In genomic region chr12:80789276-80789675, GRCm38 (mm10) we compare ENCODE assay signal across 14 mouse cellular contexts. TPM values are rescaled to one million over a fixed set of nuclear protein-coding genes. Genes with fewer than 3 reads are reported as not detected.
DNase-seq lines count a peak whose midpoint lies in the region; ATAC-seq and TF ChIP-seq lines count a peak whose summit lies in the region.
"Not testable (repeated sequence)": the region's sequence is repeated elsewhere in the genome, so short reads cannot be mapped to it uniquely, and the experiment has no call there.
"Had no signal": no experiment of that assay in that cellular context is flagged by ENCODE, and none has a peak within 500 bp of the region (broad histone marks: within the 10 kb centered on the region; RNA-seq: fewer than 3 reads in every experiment).

No protein-coding gene starts in this region.

- peak overlapping the region in 1 of 2 experiments; percentile 56; a peak in 2 of 4 replicates for H3K4me3 ChIP-seq in MEL (ENCODE audit: control insufficient read depth in 1 of 2, insufficient read depth in 1 of 2, low read depth in 2 of 2, low read length in 2 of 2)
- H3K4me3 ChIP-seq in forebrain, postnatal 0 days (ENCODE audit: low read depth, low read length); heart, embryonic 11.5 days (ENCODE audit: low read depth, low read length); hindbrain, embryonic 14.5 days (replicated peaks; ENCODE audit: low read length); liver, embryonic 13.5 days (replicated peaks); liver, embryonic 16.5 days (ENCODE audit: low read depth, low read length); midbrain, embryonic 15.5 days; neural tube, embryonic 13.5 days: not testable (repeated sequence)

- ATAC-seq in forebrain, postnatal 0 days; heart, embryonic 11.5 days (replicated peaks; ENCODE audit: insufficient number of reproducible peaks, low FRiP score, low TSS enrichment); hindbrain, embryonic 14.5 days (ENCODE audit: low FRiP score); liver, embryonic 13.5 days (ENCODE audit: low read depth); liver, embryonic 16.5 days (ENCODE audit: low read depth); midbrain, embryonic 15.5 days (replicated peaks); neural tube, embryonic 13.5 days (ENCODE audit: low read depth): not testable (repeated sequence)

- TF ChIP-seq CTCF in MEL (IDR thresholded peaks at IDR 0.05 in 2 of 3, conservative IDR thresholded peaks at IDR 0.05 in 1 of 3; ENCODE audit: control insufficient read depth in 1 of 3, insufficient read depth in 1 of 3, low read depth in 2 of 3, low read length in 3 of 3, poor library complexity in 1 of 3, severe bottlenecking in 1 of 3); forebrain, postnatal 0 days (IDR thresholded peaks at IDR 0.05; ENCODE audit: low read depth): not testable (repeated sequence)

- not testable (repeated sequence) for TF ChIP-seq POLR2A in MEL (IDR thresholded peaks at IDR 0.05; ENCODE audit: control insufficient read depth in 1 of 2, insufficient read depth in 1 of 2, low read depth in 1 of 2, low read length in 2 of 2, poor library complexity in 1 of 2)

- WGBS in forebrain, postnatal 0 days: 88% methylated on average over 4 of the region's 4 CpGs
- 79% methylated on average over 4 of the region's 4 CpGs for WGBS in heart, embryonic 11.5 days (ENCODE audit: insufficient replicate concordance)
- WGBS in hindbrain, embryonic 14.5 days: 88% methylated on average over 4 of the region's 4 CpGs
- 64% methylated on average over 4 of the region's 4 CpGs for WGBS in liver, embryonic 13.5 days (ENCODE audit: insufficient replicate concordance)
- whole genome bisulfite sequencing in liver, embryonic 16.5 days (ENCODE audit: insufficient replicate concordance): 62% methylated on average over 4 of the region's 4 CpGs
- 84% methylated on average over 4 of the region's 4 CpGs for WGBS in midbrain, embryonic 15.5 days
- WGBS in neural tube, embryonic 13.5 days: 84% methylated on average over 4 of the region's 4 CpGs

- H3K27ac ChIP-seq in MEL (ENCODE audit: control insufficient read depth, low read depth, low read length): peak overlapping the region; percentile 97
- H3K27ac ChIP-seq in forebrain, postnatal 0 days (ENCODE audit: low read depth, low read length); heart, embryonic 11.5 days (ENCODE audit: low read depth, low read length); hindbrain, embryonic 14.5 days; neural tube, embryonic 13.5 days (replicated peaks): not testable (repeated sequence)
- peak overlapping the region; percentile 92 for H3K27ac ChIP-seq in liver, embryonic 13.5 days
- peak overlapping the region; percentile 91 for H3K27ac ChIP-seq in liver, embryonic 16.5 days (ENCODE audit: low read length)
- peak overlapping the region; percentile 99; the same call in 1 of the 2 replicates for H3K27ac ChIP-seq in midbrain, embryonic 15.5 days

- H3K36me3 ChIP-seq in MEL (ENCODE audit: control insufficient read depth in 1 of 2, insufficient read depth in 2 of 2, low read length in 2 of 2): peaks cover 0 to 49% of the 10 kb centered on the region in 2 experiments; a peak in 3 of 4 replicates
- H3K36me3 ChIP-seq in forebrain, postnatal 0 days (ENCODE audit: insufficient read depth); heart, embryonic 11.5 days (ENCODE audit: control insufficient read depth, insufficient read depth, low read length); hindbrain, embryonic 14.5 days (replicated peaks; ENCODE audit: control insufficient read depth, insufficient read depth); liver, embryonic 13.5 days; liver, embryonic 16.5 days (ENCODE audit: control insufficient read depth, insufficient read depth); midbrain, embryonic 15.5 days (replicated peaks); neural tube, embryonic 13.5 days: not testable (repeated sequence)

- not testable (repeated sequence) for TF ChIP-seq EP300 in MEL (IDR thresholded peaks at IDR 0.05; ENCODE audit: low read depth in 1 of 2, low read length in 2 of 2)

- not testable (repeated sequence) for H3K27me3 ChIP-seq in MEL (ENCODE audit: control insufficient read depth in 1 of 2, insufficient read depth in 2 of 2, low read length in 2 of 2); forebrain, postnatal 0 days (ENCODE audit: insufficient read depth, low read length); heart, embryonic 11.5 days (ENCODE audit: control insufficient read depth, insufficient read depth, low read length); hindbrain, embryonic 14.5 days (ENCODE audit: control insufficient read depth, insufficient read depth, low read length); liver, embryonic 13.5 days; liver, embryonic 16.5 days (ENCODE audit: control insufficient read depth, insufficient read depth, low read depth, low read length); midbrain, embryonic 15.5 days (replicated peaks); neural tube, embryonic 13.5 days

- H3K4me1 ChIP-seq in MEL (ENCODE audit: control insufficient read depth in 1 of 2, insufficient read depth in 2 of 2, low read length in 2 of 2): peaks cover 19 to 60% of the 10 kb centered on the region in 2 experiments
- H3K4me1 ChIP-seq in forebrain, postnatal 0 days (ENCODE audit: insufficient read depth): not testable (repeated sequence)
- peaks cover 21% of the 10 kb centered on the region for H3K4me1 ChIP-seq in heart, embryonic 11.5 days (ENCODE audit: control insufficient read depth, insufficient read depth, low read length)
- H3K4me1 ChIP-seq in hindbrain, embryonic 14.5 days (replicated peaks; ENCODE audit: control insufficient read depth, insufficient read depth, low read length): peaks cover 20% of the 10 kb centered on the region
- peaks cover 79% of the 10 kb centered on the region for H3K4me1 ChIP-seq in liver, embryonic 13.5 days (replicated peaks)
- peaks cover 61% of the 10 kb centered on the region for H3K4me1 ChIP-seq in liver, embryonic 16.5 days (ENCODE audit: control insufficient read depth, low read depth, low read length)
- H3K4me1 ChIP-seq in midbrain, embryonic 15.5 days: peaks cover 23% of the 10 kb centered on the region
- peaks cover 25% of the 10 kb centered on the region for H3K4me1 ChIP-seq in neural tube, embryonic 13.5 days (replicated peaks)

- not testable (repeated sequence) for H3K9me3 ChIP-seq in MEL (replicated peaks; ENCODE audit: insufficient read depth, low read length); forebrain, postnatal 0 days (ENCODE audit: low read length); heart, embryonic 11.5 days (replicated peaks; ENCODE audit: control insufficient read depth, low read length); hindbrain, embryonic 14.5 days (ENCODE audit: control insufficient read depth, low read length); liver, embryonic 13.5 days (replicated peaks); liver, embryonic 16.5 days (replicated peaks; ENCODE audit: control insufficient read depth, low read length); midbrain, embryonic 15.5 days; neural tube, embryonic 13.5 days

- not testable (repeated sequence) for DNase-seq in MEL (ENCODE audit: low read depth, low spot score); forebrain, postnatal 0 days; hindbrain, embryonic 14.5 days (ENCODE audit: low spot score); liver, embryonic 13.5 days

- H3K9ac ChIP-seq in MEL (ENCODE audit: control insufficient read depth, low read depth, low read length, poor library complexity, severe bottlenecking): peak overlapping the region; percentile 69; the same call in 1 of the 2 replicates
- H3K9ac ChIP-seq in forebrain, postnatal 0 days; hindbrain, embryonic 14.5 days; neural tube, embryonic 13.5 days: not testable (repeated sequence)
- H3K9ac ChIP-seq in heart, embryonic 11.5 days (ENCODE audit: low read depth, low read length): peak overlapping the region; percentile 62; the same call in 1 of the 2 replicates
- peak overlapping the region; percentile 69; the same call in 1 of the 2 replicates for H3K9ac ChIP-seq in liver, embryonic 13.5 days
- H3K9ac ChIP-seq in liver, embryonic 16.5 days (ENCODE audit: low read depth, low read length): peak overlapping the region; percentile 59; the same call in 1 of the 2 replicates
- 0 out of 2 replicates have a peak overlapping the region, but pooled peaks have one; percentile 21 for H3K9ac ChIP-seq in midbrain, embryonic 15.5 days

- peak overlapping the region; percentile 76; the same call in 1 of the 2 replicates for H3K4me2 ChIP-seq in forebrain, postnatal 0 days (ENCODE audit: low read depth)
- peak overlapping the region; percentile 75; the same call in 1 of the 2 replicates for H3K4me2 ChIP-seq in heart, embryonic 11.5 days
- peak overlapping the region; percentile 81; the same call in 1 of the 2 replicates for H3K4me2 ChIP-seq in hindbrain, embryonic 14.5 days (replicated peaks)
- H3K4me2 ChIP-seq in liver, embryonic 13.5 days: peak overlapping the region; percentile 65; the same call in 1 of the 2 replicates
- peak overlapping the region; percentile 70; the same call in 1 of the 2 replicates for H3K4me2 ChIP-seq in liver, embryonic 16.5 days (ENCODE audit: low read depth, low read length)
- not testable (repeated sequence) for H3K4me2 ChIP-seq in midbrain, embryonic 15.5 days
- H3K4me2 ChIP-seq in neural tube, embryonic 13.5 days: peak overlapping the region; percentile 90

- TF ChIP-seq RAD21 in MEL (IDR thresholded peaks at IDR 0.05; ENCODE audit: low read depth, low read length): not testable (repeated sequence)

- peaks cover 35% of the 10 kb centered on the region for H3K79me2 ChIP-seq in MEL (ENCODE audit: control insufficient read depth, insufficient read depth, low read length, poor library complexity)

RNA-seq across cellular contexts. Expression of gene Susd6, which starts 1.0 kb away (rescaled TPM):
- 12.2 and 13.0 TPM in 2 replicates for total RNA-seq in MEL (2012; rRNA removed)
- polyA plus RNA-seq in MEL (2012; ENCODE audit: insufficient read depth in 1 of 2, insufficient read length in 2 of 2, low read depth in 1 of 2, low replicate concordance in 2 of 2, missing spikeins in 1 of 2): 10 to 100 TPM in 1 of 2 experiments, not detected in 1; 22.4 TPM
- total RNA-seq in forebrain, postnatal 0 days (2014; rRNA removed): 12.5 and 15.3 TPM in 2 replicates
- 6.8 and 8.0 TPM in 2 replicates for polyA plus RNA-seq in forebrain, postnatal 0 days (2015; fragmentation: Nextera tagmentation; extraction: Ambion mirVana)
- polyA plus RNA-seq in heart, embryonic 11.5 days (2014; fragmentation: Nextera tagmentation; extraction: Ambion mirVana): 17.7 and 20.4 TPM in 2 replicates
- polyA plus RNA-seq in hindbrain, embryonic 14.5 days (2014; fragmentation: Nextera tagmentation; extraction: Ambion mirVana): 12.5 and 14.8 TPM in 2 replicates
- polyA plus RNA-seq in liver, embryonic 13.5 days (2015; fragmentation: Nextera tagmentation; extraction: Ambion mirVana): 9.4 and 11.6 TPM in 2 replicates
- 14.6 and 15.2 TPM in 2 replicates for polyA plus RNA-seq in liver, embryonic 16.5 days (2015; fragmentation: Nextera tagmentation; extraction: Ambion mirVana)
- polyA plus RNA-seq in midbrain, embryonic 15.5 days (2015; fragmentation: Nextera tagmentation; extraction: Ambion mirVana): 13.2 and 13.6 TPM in 2 replicates
- polyA plus RNA-seq in neural tube, embryonic 13.5 days (2015; fragmentation: Nextera tagmentation; extraction: Ambion mirVana): 12.3 and 12.9 TPM in 2 replicates

RNA-seq across cellular contexts. Expression of gene Ccdc177, which starts 28.8 kb away (rescaled TPM):
- not detected in 2 replicates for total RNA-seq in MEL (2012; rRNA removed)
- polyA plus RNA-seq in MEL (2012; ENCODE audit: insufficient read depth in 1 of 2, insufficient read length in 2 of 2, low read depth in 1 of 2, low replicate concordance in 2 of 2, missing spikeins in 1 of 2): not detected
- 19.1 and 23.5 TPM in 2 replicates for total RNA-seq in forebrain, postnatal 0 days (2014; rRNA removed)
- 1.6 and 2.3 TPM in 2 replicates for polyA plus RNA-seq in forebrain, postnatal 0 days (2015; fragmentation: Nextera tagmentation; extraction: Ambion mirVana)
- polyA plus RNA-seq in heart, embryonic 11.5 days (2014; fragmentation: Nextera tagmentation; extraction: Ambion mirVana): 0.04 TPM in 1 of 2 replicates, not detected in the other
- polyA plus RNA-seq in hindbrain, embryonic 14.5 days (2014; fragmentation: Nextera tagmentation; extraction: Ambion mirVana): 4.6 and 5.2 TPM in 2 replicates
- polyA plus RNA-seq in liver, embryonic 13.5 days (2015; fragmentation: Nextera tagmentation; extraction: Ambion mirVana): not detected in 2 replicates
- not detected in 2 replicates for polyA plus RNA-seq in liver, embryonic 16.5 days (2015; fragmentation: Nextera tagmentation; extraction: Ambion mirVana)
- polyA plus RNA-seq in midbrain, embryonic 15.5 days (2015; fragmentation: Nextera tagmentation; extraction: Ambion mirVana): 5.9 and 6.6 TPM in 2 replicates
- polyA plus RNA-seq in neural tube, embryonic 13.5 days (2015; fragmentation: Nextera tagmentation; extraction: Ambion mirVana): 2.8 and 2.9 TPM in 2 replicates
- total RNA-seq: CH12.LX; gastrocnemius, postnatal 36 days; granulocyte monocyte progenitor cell, adult 5-6 weeks; hematopoietic stem cell, adult 5-6 weeks had no signal
- polyA plus RNA-seq: activated CD4-positive, CD25-positive, alpha-beta regulatory T cell, adult 4 months; heart, postnatal 0 days had no signal
